Mouse (Mus musculus) heart, adult 2 months (tissue): ENCODE results near the gene Gm13287. TPM values are rescaled to one million over a fixed set of nuclear protein-coding genes. Genes with fewer than 3 reads are reported as not detected.

Experiments used
- DNase-seq, 2 experiments: peaks; one replicate each; pipeline ENCODE4 v3.0.0; 2021
- H3K27ac ChIP-seq: fragments of 200-600 bp; 2 replicates; pipeline ENCODE4 v1.8.1; 2022
- H3K27me3 ChIP-seq: fragments of 200-500 bp; 2 replicates; pipeline ENCODE4 v1.6.1; 2012; ENCODE audit warnings: mild to moderate bottlenecking, low read length, inconsistent platforms, mixed read lengths; ENCODE audit not compliant: control insufficient read depth, insufficient read depth
- H3K36me3 ChIP-seq: fragments of 200-500 bp; 2 replicates; pipeline ENCODE4 v1.6.1; 2012; ENCODE audit warnings: low read length, inconsistent platforms; ENCODE audit not compliant: control insufficient read depth, insufficient read depth
- H3K4me1 ChIP-seq: fragments of 200-500 bp; 2 replicates; pipeline ENCODE4 v1.6.1; 2011; ENCODE audit warnings: low read length; ENCODE audit not compliant: control insufficient read depth, insufficient read depth
- H3K4me3 ChIP-seq: fragments of 200-600 bp; 2 replicates; pipeline ENCODE4 v1.8.1; 2022
- H3K79me2 ChIP-seq: fragments of 200-500 bp; replicated peaks from 2 replicates; pipeline ENCODE4 v1.6.1; 2012; ENCODE audit warnings: mild to moderate bottlenecking, inconsistent platforms, low read length, moderate library complexity, mixed read lengths; ENCODE audit not compliant: control insufficient read depth, insufficient read depth
- H3K9ac ChIP-seq: fragments of 200-500 bp; 2 replicates; pipeline ENCODE4 v1.6.1; 2012; ENCODE audit warnings: low read depth, mild to moderate bottlenecking, control low read depth, inconsistent platforms, low read length, mixed read lengths
- CTCF ChIP-seq: fragments of 200-600 bp; IDR thresholded peaks from 2 replicates; pipeline ENCODE4 v1.8.1; 2022; ENCODE audit warnings: antibody characterized with exemption, mild to moderate bottlenecking, moderate library complexity
- EP300 ChIP-seq: fragments of 200-500 bp; IDR thresholded peaks from 2 replicates; pipeline ENCODE4 v1.6.1; 2011; ENCODE audit warnings: low read depth, low read length, control low read depth; ENCODE audit not compliant: insufficient read depth
- POLR2A ChIP-seq: fragments of 200-500 bp; IDR thresholded peaks from 2 replicates; pipeline ENCODE4 v1.6.1; 2011; ENCODE audit warnings: mild to moderate bottlenecking, low read depth, low read length, control low read depth; ENCODE audit not compliant: insufficient read depth
- WGBS: fragments of 180-500 bp; shearing (Covaris S2); methylation state at CpG from one replicate; pipeline ENCODE4 v1.1.7; 2018; 5-methylcytosine and 5-hydroxymethylcytosine counted together
- intact Hi-C: fragments of 180-260 bp; cut with DNase I; formaldehyde crosslinking; loops from one replicate; pipeline ENCODE4 v1.15.1; 2025
- polyA plus RNA-seq: library from polyadenylated mRNA; depleted of rRNA; stranded (reverse); fragments of >200 nt; gene quantifications from 2 replicates; pipeline ENCODE4 v1.2.3, GENCODE M21; 2012; rRNA removed
- total RNA-seq, 2 experiments: library from RNA; stranded (reverse); gene quantifications; 2 replicates each; pipeline ENCODE4 v1.2.3; 2021

The Gm13287 gene
- total and polyA plus RNA-seq, 3 experiments, result not detected

DNA sequence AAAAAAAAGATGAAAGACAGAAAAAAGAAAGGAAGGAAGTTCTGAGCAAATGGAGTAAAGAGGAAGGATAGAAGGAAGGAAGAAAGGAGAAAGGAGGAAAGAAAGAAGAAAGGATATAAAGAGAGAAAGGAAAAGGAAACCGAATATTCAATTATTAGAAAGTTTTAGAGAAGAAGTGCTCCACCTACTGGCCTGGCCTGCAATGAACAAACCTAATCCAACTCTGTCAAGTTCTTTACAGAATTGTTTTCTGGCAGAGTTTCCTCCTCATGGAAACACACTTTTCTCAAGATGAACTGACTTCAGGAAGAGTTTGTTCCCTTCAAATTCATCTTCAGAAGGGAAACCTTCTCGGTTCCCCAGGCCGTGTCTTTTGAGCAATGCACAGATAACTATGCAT lies 35.8 kb downstream of the Gm13287 start:
- Histone ChIP-seq H3K4me1 (no peaks in the 10 kb centered on the region), H3K27me3 (no peaks in the 10 kb centered on the region; the same call in 1 of the 2 replicates), H3K79me2 (no peaks in the 10 kb centered on the region), H3K4me3 (no peak overlapping the region), H3K36me3 (no peaks in the 10 kb centered on the region), H3K9ac (no peak overlapping the region), H3K27ac (no peak overlapping the region)
- intact Hi-C loops, result no loop called here
- peak; percentile 72 for TF ChIP-seq CTCF
- TF ChIP-seq POLR2A, result no peak
- no peak for TF ChIP-seq EP300
- DNase-seq, result no peak
- 33% methylated on average over 3 of the region's 3 CpGs for WGBS

DNA sequence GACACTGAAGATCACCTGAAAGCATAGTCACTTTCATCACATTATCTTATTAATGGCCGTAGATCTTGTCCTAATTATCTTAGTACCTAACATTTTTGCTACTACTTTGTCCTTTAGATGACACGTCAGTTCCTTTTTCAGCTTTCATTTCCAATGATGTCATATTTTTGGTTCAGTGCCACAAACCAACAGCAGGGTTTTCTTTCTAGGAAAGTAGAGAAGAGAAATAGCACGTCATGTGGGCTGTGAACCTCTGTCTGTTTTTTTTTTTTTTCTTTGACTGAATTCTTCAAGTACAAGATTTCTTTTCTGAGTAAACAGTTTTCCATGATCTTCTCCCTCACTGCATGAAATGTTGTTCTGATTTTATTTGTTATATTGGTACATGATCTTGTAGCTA lies 37.0 kb downstream of the Gm13287 start:
- no peak for TF ChIP-seq CTCF
- no peak for TF ChIP-seq EP300
- TF ChIP-seq POLR2A, result no peak
- H3K79me2 ChIP-seq, result no peaks in the 10 kb centered on the region

DNA sequence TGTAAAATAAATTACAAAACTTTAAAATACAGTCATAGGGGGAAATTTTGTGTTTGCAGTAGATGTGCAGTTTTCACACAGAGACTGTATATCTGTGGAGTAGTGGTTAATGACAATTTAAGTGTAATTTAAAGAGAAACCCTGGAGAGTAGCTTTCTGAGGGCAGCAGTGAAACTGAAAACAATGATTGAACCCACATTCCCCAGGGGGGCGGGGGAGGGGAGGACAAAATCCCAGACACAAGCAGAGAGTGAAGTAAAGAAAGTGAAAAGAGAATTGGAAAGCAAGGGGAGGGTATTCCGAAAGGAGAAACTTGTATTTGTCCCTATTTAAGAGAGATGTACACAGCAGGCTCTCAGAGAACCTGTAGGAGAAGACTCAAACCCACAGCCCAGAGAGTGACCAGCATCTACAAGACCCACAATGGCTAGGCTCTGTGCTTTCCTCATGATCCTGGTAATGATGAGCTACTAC lies 38.4 kb downstream of the Gm13287 start, which contains the start of gene Ifna4:
Gene Ifna4 (plus strand): TSS at position 424 of the 474 bp plus-strand sequence.
- H3K79me2 ChIP-seq, result no peaks in the 10 kb centered on the region
- H3K4me3 ChIP-seq, result no peak within 1 kb of the TSS
- WGBS, result 50% methylated on average over 2 of the region's 2 CpGs
- no peak for DNase-seq
- TF ChIP-seq POLR2A, result no peak
- H3K9ac ChIP-seq, result no peak within 1 kb of the TSS
- H3K27me3 ChIP-seq, result no peaks in the 10 kb centered on the region
- H3K27ac ChIP-seq, result no peak within 1 kb of the TSS
- no peaks in the 10 kb centered on the region for H3K36me3 ChIP-seq
- intact Hi-C loops, result no loop called here
- no peaks in the 10 kb centered on the region for H3K4me1 ChIP-seq

More for the DNA sequence above, 37.0 kb downstream of the Gm13287 start:
- H3K36me3 ChIP-seq, result no peaks in the 10 kb centered on the region
- no peak for DNase-seq
- no peak overlapping the region for H3K27ac ChIP-seq
- WGBS, result 39% methylated on average over 3 of the region's 3 CpGs
- no peaks in the 10 kb centered on the region for H3K4me1 ChIP-seq
- H3K27me3 ChIP-seq, result no peaks in the 10 kb centered on the region
- intact Hi-C loops, result no loop called here
- H3K4me3 ChIP-seq, result no peak overlapping the region
- H3K9ac ChIP-seq, result no peak overlapping the region

DNA sequence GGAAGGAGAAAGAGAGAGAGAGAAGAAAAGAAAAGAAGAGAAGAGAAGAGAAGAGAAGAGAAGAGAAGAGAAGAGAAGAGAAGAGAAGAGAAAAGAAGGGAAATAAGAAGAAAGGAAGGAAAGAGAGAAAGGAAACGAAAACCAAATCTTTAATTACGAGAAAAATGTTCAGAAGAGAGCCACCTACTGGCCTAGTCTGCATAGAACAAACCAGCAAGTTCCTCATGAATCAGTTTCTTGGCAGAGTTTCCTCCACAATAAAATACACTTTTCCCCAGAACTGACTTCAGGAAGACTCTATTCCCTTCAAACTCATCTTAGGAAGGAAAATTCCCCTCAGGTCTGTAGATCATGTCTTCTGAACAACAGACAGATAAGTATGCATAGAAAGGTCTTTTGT lies 42.3 kb downstream of the Gm13287 start:
- no peaks in the 10 kb centered on the region for H3K79me2 ChIP-seq
- no peak for DNase-seq
- H3K27ac ChIP-seq, result no peak overlapping the region
- intact Hi-C loops, result no loop called here
- WGBS, result 30% methylated on average over 2 of the region's 2 CpGs
- H3K4me1 ChIP-seq, result no peaks in the 10 kb centered on the region
- no peaks in the 10 kb centered on the region for H3K36me3 ChIP-seq
- H3K4me3 ChIP-seq, result no peak overlapping the region
- TF ChIP-seq POLR2A, result no peak
- peak; percentile 31 for TF ChIP-seq CTCF
- no peaks in the 10 kb centered on the region for H3K27me3 ChIP-seq
- no peak overlapping the region for H3K9ac ChIP-seq

DNA sequence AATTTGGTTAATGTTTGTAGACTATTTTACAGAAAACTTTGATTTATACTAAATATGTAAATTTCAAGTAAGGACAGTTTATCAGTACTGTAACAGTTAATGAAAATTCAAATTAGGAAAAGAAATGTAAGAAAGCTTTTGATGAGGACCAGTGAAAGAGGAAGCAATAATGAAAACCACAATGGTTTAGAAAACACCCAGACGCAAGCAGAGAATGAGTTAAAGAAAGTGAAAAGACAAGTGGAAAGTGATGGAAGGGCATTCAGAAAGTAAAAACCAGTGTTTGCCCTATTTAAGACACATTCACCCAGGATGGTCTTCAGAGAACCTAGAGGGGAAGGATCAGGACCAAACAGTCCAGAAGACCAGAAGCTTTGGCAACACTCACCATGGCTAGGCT lies 46.6 kb downstream of the Gm13287 start, which contains the start of gene Ifna1:
Gene Ifna1 (plus strand): TSS at position 390 of the 400 bp plus-strand sequence.
- H3K36me3 ChIP-seq, result no peaks in the 10 kb centered on the region
- no peak within 1 kb of the TSS for H3K27ac ChIP-seq
- DNase-seq, result no peak
- no peak within 1 kb of the TSS for H3K9ac ChIP-seq
- H3K4me1 ChIP-seq, result no peaks in the 10 kb centered on the region
- intact Hi-C loops, result no loop called here
- H3K79me2 ChIP-seq, result no peaks in the 10 kb centered on the region
- H3K27me3 ChIP-seq, result no peaks in the 10 kb centered on the region
- no peak within 1 kb of the TSS for H3K4me3 ChIP-seq
- 71% methylated on average over 1 of the region's 1 CpGs for WGBS
- no peak for TF ChIP-seq POLR2A
- no peak for TF ChIP-seq CTCF
- no peak for TF ChIP-seq EP300

DNA sequence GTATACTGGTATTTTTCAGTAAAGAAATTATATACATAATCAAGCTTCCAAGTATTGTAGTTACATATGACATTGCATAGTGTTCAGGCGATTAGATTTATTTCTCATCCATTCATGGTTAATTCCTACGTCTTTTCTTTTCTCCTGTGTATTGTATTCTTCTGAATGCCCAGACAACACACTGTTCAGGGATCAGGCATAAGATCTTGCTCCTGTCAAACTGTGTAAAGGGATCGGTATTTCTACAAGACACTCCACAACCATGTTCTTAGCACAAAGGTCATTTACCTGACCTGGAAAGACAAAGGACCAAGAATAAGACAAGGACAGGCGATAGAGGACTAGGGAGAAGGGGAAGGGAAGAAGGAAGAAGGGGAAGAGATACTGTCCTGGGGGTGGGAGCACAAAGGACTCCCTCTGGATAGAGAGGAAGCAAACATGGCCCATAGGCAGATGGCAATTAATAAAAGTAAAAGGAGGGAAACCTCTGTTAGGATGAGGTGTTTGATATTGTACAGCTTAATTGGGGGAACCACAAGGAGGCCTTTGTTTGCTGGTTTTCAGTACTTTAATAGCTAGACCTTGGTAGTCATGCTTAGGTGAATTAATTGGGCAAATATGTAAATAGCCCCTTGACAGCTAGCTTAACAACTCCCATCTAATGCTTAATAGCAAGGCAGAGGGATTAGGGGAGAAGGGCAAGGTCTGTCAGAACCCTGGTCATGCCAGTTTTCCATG lies 48.1 kb downstream of the Gm13287 start:
- H3K4me1 ChIP-seq, result no peaks in the 10 kb centered on the region
- H3K36me3 ChIP-seq, result no peaks in the 10 kb centered on the region
- intact Hi-C loops, result no loop called here
- DNase-seq, result no peak
- 61% methylated on average over 4 of the region's 4 CpGs for WGBS
- TF ChIP-seq CTCF (no peak), EP300 (no peak), POLR2A (no peak)
- no peaks in the 10 kb centered on the region for H3K27me3 ChIP-seq
- no peak overlapping the region for H3K9ac ChIP-seq
- H3K79me2 ChIP-seq, result no peaks in the 10 kb centered on the region
- no peak overlapping the region for H3K4me3 ChIP-seq
- no peak overlapping the region for H3K27ac ChIP-seq

Other genes with a start within 250 kb of the Gm13287 start
Only the 30 nearest of the 31 such genes appear.
- gene Ifna14, start 231.5 kb upstream of the Gm13287 start, total RNA-seq, result not detected
- not detected in 2 replicates for gene Ifna14, start 231.5 kb upstream of the Gm13287 start, polyA plus RNA-seq
- not detected for gene Ifna9, start 210.9 kb upstream of the Gm13287 start, total RNA-seq
- not detected in 2 replicates for gene Ifna9, start 210.9 kb upstream of the Gm13287 start, polyA plus RNA-seq
- not detected for gene Ifna12, start 199.9 kb upstream of the Gm13287 start, total RNA-seq
- gene Ifna12, start 199.9 kb upstream of the Gm13287 start, polyA plus RNA-seq, result not detected in 2 replicates
- gene C87499, start 168.8 kb upstream of the Gm13287 start, total RNA-seq, result not detected
- gene C87499, start 168.8 kb upstream of the Gm13287 start, polyA plus RNA-seq, result not detected in 2 replicates
- gene Ifna13, start 158.8 kb upstream of the Gm13287 start, total RNA-seq, result not detected
- not detected in 2 replicates for gene Ifna13, start 158.8 kb upstream of the Gm13287 start, polyA plus RNA-seq
- gene Ifna16, start 126.3 kb upstream of the Gm13287 start, total RNA-seq, result not detected
- not detected in 2 replicates for gene Ifna16, start 126.3 kb upstream of the Gm13287 start, polyA plus RNA-seq
- not detected for gene Ifna2, start 119.3 kb upstream of the Gm13287 start, total RNA-seq
- not detected in 2 replicates for gene Ifna2, start 119.3 kb upstream of the Gm13287 start, polyA plus RNA-seq
- not detected for gene Ifnab, start 111.9 kb upstream of the Gm13287 start, total RNA-seq
- not detected in 2 replicates for gene Ifnab, start 111.9 kb upstream of the Gm13287 start, polyA plus RNA-seq
- gene Gm26566, start 81.4 kb upstream of the Gm13287 start, total RNA-seq, result under 1 TPM in 1 of 2 experiments, not detected in 1; 0.36 TPM
- 0.20 TPM in 1 of 2 replicates, not detected in the other for gene Gm26566, start 81.4 kb upstream of the Gm13287 start, polyA plus RNA-seq
- 10 to 100 TPM; 71.0 to 71.1 TPM for gene Klhl9, start 80.8 kb upstream of the Gm13287 start, total RNA-seq
- 11.8 and 26.1 TPM in 2 replicates for gene Klhl9, start 80.8 kb upstream of the Gm13287 start, polyA plus RNA-seq
- not detected for gene Gm13271, start 48.4 kb upstream of the Gm13287 start, total RNA-seq
- gene Gm13271, start 48.4 kb upstream of the Gm13287 start, polyA plus RNA-seq, result not detected in 2 replicates
- not detected for gene Gm13283, start 43.1 kb upstream of the Gm13287 start, total RNA-seq
- gene Gm13283, start 43.1 kb upstream of the Gm13287 start, polyA plus RNA-seq, result not detected in 2 replicates
- gene Gm13290, start 29.4 kb upstream of the Gm13287 start, total RNA-seq, result not detected
- not detected in 2 replicates for gene Gm13290, start 29.4 kb upstream of the Gm13287 start, polyA plus RNA-seq
- gene Gm13289, start 26.3 kb upstream of the Gm13287 start, total RNA-seq, result not detected
- not detected in 2 replicates for gene Gm13289, start 26.3 kb upstream of the Gm13287 start, polyA plus RNA-seq
- not detected for gene Gm13272, start 23.4 kb upstream of the Gm13287 start, total RNA-seq
- not detected in 2 replicates for gene Gm13272, start 23.4 kb upstream of the Gm13287 start, polyA plus RNA-seq
- not detected for gene Ifnz, start 21.1 kb upstream of the Gm13287 start, total RNA-seq
- gene Ifnz, start 21.1 kb upstream of the Gm13287 start, polyA plus RNA-seq, result not detected in 2 replicates
- gene Gm13276, start 17.5 kb upstream of the Gm13287 start, total RNA-seq, result not detected
- not detected in 2 replicates for gene Gm13276, start 17.5 kb upstream of the Gm13287 start, polyA plus RNA-seq
- gene Gm13277, start 14.6 kb upstream of the Gm13287 start, total RNA-seq, result not detected
- gene Gm13277, start 14.6 kb upstream of the Gm13287 start, polyA plus RNA-seq, result not detected in 2 replicates
- gene Gm13278, start 11.7 kb upstream of the Gm13287 start, total RNA-seq, result not detected
- not detected in 2 replicates for gene Gm13278, start 11.7 kb upstream of the Gm13287 start, polyA plus RNA-seq
- not detected for gene Gm13275, start 8.8 kb upstream of the Gm13287 start, total RNA-seq
- not detected in 2 replicates for gene Gm13275, start 8.8 kb upstream of the Gm13287 start, polyA plus RNA-seq
- not detected for gene Gm13279, start 5.9 kb upstream of the Gm13287 start, total RNA-seq
- gene Gm13279, start 5.9 kb upstream of the Gm13287 start, polyA plus RNA-seq, result not detected in 2 replicates
- gene Gm13285, start 3.6 kb upstream of the Gm13287 start, total RNA-seq, result not detected
- not detected in 2 replicates for gene Gm13285, start 3.6 kb upstream of the Gm13287 start, polyA plus RNA-seq
- not detected for gene Gm13288, start 2.3 kb downstream of the Gm13287 start, total RNA-seq
- not detected in 2 replicates for gene Gm13288, start 2.3 kb downstream of the Gm13287 start, polyA plus RNA-seq
- not detected for gene Ifna7, start 13.0 kb downstream of the Gm13287 start, total RNA-seq
- gene Ifna7, start 13.0 kb downstream of the Gm13287 start, polyA plus RNA-seq, result not detected in 2 replicates
- gene Ifna11, start 16.7 kb downstream of the Gm13287 start, total RNA-seq, result not detected
- gene Ifna11, start 16.7 kb downstream of the Gm13287 start, polyA plus RNA-seq, result not detected in 2 replicates
- not detected for gene Ifna6, start 24.2 kb downstream of the Gm13287 start, total RNA-seq
- not detected in 2 replicates for gene Ifna6, start 24.2 kb downstream of the Gm13287 start, polyA plus RNA-seq
- not detected for gene Ifna5, start 32.3 kb downstream of the Gm13287 start, total RNA-seq
- gene Ifna5, start 32.3 kb downstream of the Gm13287 start, polyA plus RNA-seq, result not detected in 2 replicates
- gene Ifna4, start 38.6 kb downstream of the Gm13287 start, total RNA-seq, result not detected
- not detected in 2 replicates for gene Ifna4, start 38.6 kb downstream of the Gm13287 start, polyA plus RNA-seq
- gene Ifna1, start 46.8 kb downstream of the Gm13287 start, total RNA-seq, result not detected
- not detected in 2 replicates for gene Ifna1, start 46.8 kb downstream of the Gm13287 start, polyA plus RNA-seq
- gene Ifne, start 76.9 kb downstream of the Gm13287 start, total RNA-seq, result not detected
- gene Ifne, start 76.9 kb downstream of the Gm13287 start, polyA plus RNA-seq, result not detected in 2 replicates